Mouse (Mus musculus) cortical plate, adult 2 months (tissue): Measurements from ENCODE around the gene Zfp365.

Source experiments
- CTCF ChIP-seq: fragments of 200-500 bp; IDR thresholded peaks from 2 replicates; pipeline ENCODE4 v1.5.1; 2011; ENCODE audit warnings: mild to moderate bottlenecking, control low read depth, low read length; ENCODE audit not compliant: insufficient read depth; ENCODE audit errors: extremely low read depth
- POLR2A ChIP-seq: fragments of 200-500 bp; IDR thresholded peaks from 2 replicates; pipeline ENCODE4 v1.6.1; 2011; ENCODE audit warnings: mild to moderate bottlenecking, low read length, control low read depth; ENCODE audit not compliant: insufficient read depth; ENCODE audit errors: extremely low read depth

DNA sequence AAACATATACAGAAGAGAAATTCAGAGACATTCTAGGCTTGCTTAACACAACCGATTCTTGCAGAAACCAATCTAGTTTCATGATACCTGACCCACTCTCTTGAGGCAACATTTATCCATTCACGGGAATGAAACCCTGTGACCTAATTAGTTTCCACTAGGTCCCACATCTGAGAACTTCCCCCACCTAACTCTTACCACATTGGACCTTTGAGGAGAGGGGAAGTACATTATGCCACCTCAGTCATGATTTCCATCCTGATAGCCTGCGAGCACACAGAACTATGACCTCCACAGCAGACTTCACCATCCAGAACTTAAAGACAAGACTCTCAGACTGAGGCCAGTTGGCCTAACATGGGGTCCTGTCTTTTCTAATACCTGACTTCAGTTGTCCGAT lies 71.7 kb downstream of the Zfp365 start:
- no peak for TF ChIP-seq CTCF
- no peak for TF ChIP-seq POLR2A
